Mouse (Mus musculus) heart, postnatal 0 days (tissue): ENCODE measurements around the gene Cdh22. TPM values are rescaled to one million over a fixed set of nuclear protein-coding genes. Genes with fewer than 3 reads are reported as not detected.

Source experiments
- ATAC-seq: fragments of 200-750 bp; cut with Nextera tagmentation; 2 replicates; pipeline ENCODE4 v1.8.0; 2017; ENCODE audit warnings: low read depth, moderate number of reproducible peaks, moderate library complexity; ENCODE audit not compliant: insufficient read depth
- DNase-seq: peaks from one replicate; pipeline ENCODE4 v3.0.0-alpha.2; 2016; ENCODE audit warnings: low spot score
- H3K27ac ChIP-seq: fragments of 300-500 bp; sonication (generic); 2 replicates; pipeline ENCODE4 v1.5.1; 2014; ENCODE audit warnings: low read depth, mild to moderate bottlenecking
- H3K27me3 ChIP-seq: fragments of 300-500 bp; sonication (generic); 2 replicates; pipeline ENCODE4 v1.6.1; 2014; ENCODE audit warnings: low read length, mixed read lengths; ENCODE audit not compliant: control insufficient read depth, insufficient read depth
- H3K36me3 ChIP-seq: fragments of 300-500 bp; sonication (generic); replicated peaks from 2 replicates; pipeline ENCODE4 v1.6.1; 2014; ENCODE audit warnings: low read length, mixed read lengths; ENCODE audit not compliant: control insufficient read depth, insufficient read depth
- H3K4me1 ChIP-seq: fragments of 300-500 bp; sonication (generic); 2 replicates; pipeline ENCODE4 v1.6.1; 2014; ENCODE audit warnings: antibody characterized with exemption; ENCODE audit not compliant: control insufficient read depth, insufficient read depth
- H3K4me2 ChIP-seq: fragments of 300-500 bp; sonication (generic); 2 replicates; pipeline ENCODE4 v1.6.1; 2014; ENCODE audit warnings: low read depth, mild to moderate bottlenecking, low read length, moderate library complexity
- H3K4me3 ChIP-seq: fragments of 300-500 bp; sonication (generic); 2 replicates; pipeline ENCODE4 v1.5.1; 2014; ENCODE audit warnings: low read depth, low read length
- H3K9ac ChIP-seq: fragments of 300-500 bp; sonication (generic); replicated peaks from 2 replicates; pipeline ENCODE4 v1.6.1; 2014; ENCODE audit warnings: low read depth, low read length, mixed read lengths
- H3K9me3 ChIP-seq: fragments of 300-500 bp; sonication (generic); replicated peaks from 2 replicates; pipeline ENCODE4 v1.6.1; 2016; ENCODE audit warnings: low read length; ENCODE audit not compliant: control insufficient read depth
- CTCF ChIP-seq: IDR thresholded peaks from 2 replicates; pipeline ENCODE4 v1.5.1; 2016; ENCODE audit warnings: antibody characterized with exemption, control low read depth, low read depth
- EP300 ChIP-seq: IDR thresholded peaks from 2 replicates; pipeline ENCODE4 v1.6.1; 2016; ENCODE audit warnings: antibody characterized with exemption, low read depth
- WGBS: fragments of 180-500 bp; shearing (Covaris S2); extraction: QIAGEN DNeasy Blood & Tissue Kit; methylation state at CpG from one replicate; pipeline ENCODE4 v1.1.7; 2014; 5-methylcytosine and 5-hydroxymethylcytosine counted together
- polyA plus RNA-seq: library from polyadenylated mRNA; unstranded; fragments of >200 nt; fragmentation: Nextera tagmentation; extraction: Ambion mirVana; gene quantifications from 2 replicates; pipeline ENCODE4 v1.2.1, GENCODE M21; 2015
- total RNA-seq: library from RNA; depleted of rRNA; stranded (reverse); fragments of >200 nt; gene quantifications from 2 replicates; pipeline ENCODE4 v1.2.3, GENCODE M21; 2014; ENCODE audit warnings: low replicate concordance

Gene Cdh22
- total and polyA plus RNA-seq, 2 experiments from 2014 or later = 0.04 to 0.05 TPM

DNA sequence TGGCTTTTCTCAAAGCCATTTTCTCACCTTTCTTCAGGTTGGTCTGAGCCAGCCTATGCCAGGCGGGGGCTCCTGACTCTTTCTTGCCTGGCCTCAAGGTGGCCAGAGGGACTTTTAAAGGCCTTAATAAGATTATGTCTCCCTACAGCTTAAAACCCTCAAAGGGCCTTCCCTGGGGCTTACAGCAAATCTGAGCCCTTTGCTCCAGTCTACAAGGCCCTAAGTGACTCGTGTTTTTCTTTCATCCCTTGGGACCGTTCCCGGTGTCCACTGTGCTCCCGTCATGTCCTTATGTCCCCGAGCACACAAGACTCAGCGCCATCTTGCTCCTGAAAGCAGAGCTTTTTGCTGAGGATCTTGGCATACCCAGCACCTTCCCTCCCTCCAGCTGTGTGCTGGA, 153.4 kb downstream of the Cdh22 start:
- DNase-seq (no peak), ATAC-seq (no peak)
- Histone ChIP-seq H3K9me3 (no peaks in the 10 kb centered on the region), H3K4me1 (no peaks in the 10 kb centered on the region), H3K27ac (no peak overlapping the region), H3K36me3 (no peaks in the 10 kb centered on the region), H3K4me3 (no peak overlapping the region), H3K27me3 (peaks cover 56% of the 10 kb centered on the region), H3K4me2 (no peak overlapping the region), H3K9ac (no peak overlapping the region)
- WGBS = 10% methylated on average over 7 of the region's 7 CpGs
- TF ChIP-seq EP300 = no peak

DNA sequence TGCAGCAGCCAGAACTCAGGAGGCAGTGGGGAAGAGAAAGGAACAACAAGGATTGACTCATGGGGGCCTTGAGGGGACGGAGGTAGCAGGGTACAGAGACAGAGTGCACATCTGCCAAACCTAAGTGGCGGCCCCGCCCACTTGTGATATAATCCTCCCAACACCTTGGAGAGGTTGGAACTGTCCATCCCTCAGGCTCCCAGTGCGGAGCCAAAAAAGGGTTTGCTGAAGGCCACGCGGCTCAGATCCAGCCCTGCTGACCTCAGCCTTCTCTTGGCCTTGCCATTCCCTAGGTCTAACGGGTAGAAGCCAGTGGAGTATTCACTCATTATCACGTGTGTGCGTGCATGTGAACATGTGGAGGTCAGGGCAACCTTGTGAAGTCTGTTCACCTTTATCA, 154.0 kb downstream of the Cdh22 start:
- H3K27me3 ChIP-seq = peaks cover 59% of the 10 kb centered on the region
- TF ChIP-seq EP300 (no peak), CTCF (no peak)
- no peak overlapping the region for H3K27ac ChIP-seq
- no peak overlapping the region for H3K4me2 ChIP-seq
- H3K9me3 ChIP-seq = no peaks in the 10 kb centered on the region
- 15% methylated on average over 9 of the region's 9 CpGs for whole genome bisulfite sequencing
- no peak for ATAC-seq
- H3K9ac ChIP-seq = no peak overlapping the region
- no peak overlapping the region for H3K4me3 ChIP-seq
- no peak for DNase-seq
- H3K4me1 ChIP-seq = no peaks in the 10 kb centered on the region
- H3K36me3 ChIP-seq = no peaks in the 10 kb centered on the region

DNA sequence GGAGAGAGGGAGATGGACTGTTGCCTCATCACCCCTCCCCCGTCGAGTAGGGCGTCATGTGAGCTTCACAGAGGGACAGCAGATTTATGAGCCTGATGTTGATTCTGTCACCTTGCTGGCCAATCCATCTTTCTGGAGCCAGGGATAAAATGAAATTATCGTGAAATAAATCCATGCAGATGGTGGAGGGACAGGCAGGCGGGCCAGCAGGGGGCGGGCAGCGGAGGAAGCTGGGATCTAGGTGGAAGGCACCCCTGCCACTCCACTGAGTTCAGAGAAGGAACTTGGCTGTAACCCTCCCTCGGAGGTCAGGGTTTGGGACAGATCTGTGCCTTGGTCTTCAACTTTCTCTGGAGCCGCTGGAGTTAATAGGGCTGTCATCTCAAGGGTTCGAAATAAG, 156.0 kb downstream of the Cdh22 start:
- no peak for ATAC-seq
- TF ChIP-seq CTCF (peak; percentile 32), EP300 (no peak)
- Histone ChIP-seq H3K9me3 (no peaks in the 10 kb centered on the region), H3K4me1 (no peaks in the 10 kb centered on the region), H3K9ac (no peak overlapping the region), H3K4me2 (no peak overlapping the region), H3K27ac (no peak overlapping the region), H3K36me3 (no peaks in the 10 kb centered on the region), H3K27me3 (peaks cover 66% of the 10 kb centered on the region), H3K4me3 (no peak overlapping the region)
- DNase-seq = no peak
- WGBS = 21% methylated on average over 10 of the region's 10 CpGs

DNA sequence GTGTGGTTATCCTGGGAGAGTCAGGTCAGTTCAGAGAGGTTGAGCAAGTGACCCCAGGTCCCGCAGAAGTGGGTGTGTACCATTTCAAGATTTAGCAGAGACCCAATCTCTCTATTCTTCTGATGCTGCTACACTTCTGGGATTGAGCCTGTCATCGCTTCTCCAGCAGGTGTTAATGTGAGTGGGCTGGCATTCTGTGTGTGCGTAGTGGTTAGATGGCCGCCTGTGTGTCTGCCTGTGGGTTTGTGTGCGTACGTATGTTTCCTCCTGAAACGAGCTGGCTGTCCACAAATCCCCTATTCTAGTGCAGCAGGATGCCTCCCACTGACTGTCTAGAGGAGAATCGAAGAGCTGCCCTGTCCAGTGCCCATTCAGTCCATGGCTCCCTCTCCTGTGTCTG, 156.6 kb downstream of the Cdh22 start:
- H3K27me3 ChIP-seq = peaks cover 71% of the 10 kb centered on the region
- ATAC-seq = no peak
- TF ChIP-seq CTCF (no peak), EP300 (no peak)
- no peaks in the 10 kb centered on the region for H3K9me3 ChIP-seq
- no peak overlapping the region for H3K4me3 ChIP-seq
- no peaks in the 10 kb centered on the region for H3K36me3 ChIP-seq
- H3K4me2 ChIP-seq = no peak overlapping the region
- H3K27ac ChIP-seq = no peak overlapping the region
- no peak overlapping the region for H3K9ac ChIP-seq
- no peaks in the 10 kb centered on the region for H3K4me1 ChIP-seq
- 46% methylated on average over 8 of the region's 8 CpGs for WGBS
- no peak for DNase-seq

DNA sequence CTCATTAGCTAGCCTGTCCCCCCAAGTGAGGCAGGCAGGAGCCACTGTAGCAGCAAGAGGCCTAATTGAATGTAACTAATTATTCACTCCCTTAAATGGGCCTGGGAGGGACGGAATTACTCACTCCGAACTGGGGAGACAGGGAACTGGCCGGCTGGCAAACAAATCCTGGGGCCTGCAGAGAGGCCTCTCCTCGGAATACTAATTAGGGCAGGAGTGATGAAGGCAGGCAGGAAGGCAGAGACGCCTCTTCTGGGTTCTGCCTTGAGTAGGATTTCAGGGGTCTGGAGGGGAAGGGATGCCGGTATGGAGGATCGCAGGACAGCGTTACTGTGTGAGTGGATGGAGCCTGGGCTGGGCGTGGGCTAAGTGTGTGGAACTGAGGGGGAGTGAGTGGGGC, 157.6 kb downstream of the Cdh22 start:
- Histone ChIP-seq H3K4me3 (no peak overlapping the region), H3K36me3 (no peaks in the 10 kb centered on the region), H3K27me3 (peaks cover 74% of the 10 kb centered on the region), H3K27ac (no peak overlapping the region), H3K4me1 (no peaks in the 10 kb centered on the region), H3K9ac (no peak overlapping the region), H3K4me2 (no peak overlapping the region), H3K9me3 (no peaks in the 10 kb centered on the region)
- TF ChIP-seq CTCF (no peak), EP300 (no peak)
- ATAC-seq (no peak), DNase-seq (no peak)
- 5% methylated on average over 9 of the region's 9 CpGs for WGBS

DNA sequence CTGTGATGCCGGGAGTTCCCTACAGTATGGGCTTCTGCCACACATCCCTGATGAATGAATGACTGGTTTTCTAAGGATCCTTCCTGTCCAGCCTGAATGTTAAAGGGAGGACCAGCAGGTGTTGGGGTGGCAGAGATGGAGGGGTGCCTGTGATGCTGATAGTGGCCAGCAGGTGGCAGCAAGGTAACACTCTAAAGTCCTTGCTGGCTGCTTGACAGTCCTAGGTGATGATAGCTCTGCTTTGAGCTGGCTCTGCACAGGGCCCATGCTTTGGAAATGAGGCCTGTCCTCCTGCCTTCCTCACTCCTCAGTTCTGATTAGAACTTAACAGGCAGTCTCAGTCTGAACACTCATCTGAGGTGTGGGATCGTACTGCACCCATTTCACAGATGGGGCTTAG, 159.7 kb downstream of the Cdh22 start:
- WGBS = 20% methylated on average over 2 of the region's 2 CpGs

More for the DNA sequence above, 159.7 kb downstream of the Cdh22 start:
- ATAC-seq = peak; percentile 55
- H3K27me3 ChIP-seq = peaks cover 69% of the 10 kb centered on the region
- no peaks in the 10 kb centered on the region for H3K4me1 ChIP-seq
- DNase-seq = peak; percentile 59
- no peak overlapping the region for H3K9ac ChIP-seq
- H3K27ac ChIP-seq = no peak overlapping the region
- no peaks in the 10 kb centered on the region for H3K36me3 ChIP-seq
- no peaks in the 10 kb centered on the region for H3K9me3 ChIP-seq
- peak; percentile 93 for TF ChIP-seq CTCF
- no peak for TF ChIP-seq EP300
- no peak overlapping the region for H3K4me3 ChIP-seq
- H3K4me2 ChIP-seq = no peak overlapping the region
